Mouse (Mus musculus) thymus, postnatal 10 days (tissue): ENCODE results near the gene Psap.
"Not testable (repeated sequence)": the region's sequence is repeated elsewhere in the genome, so short reads cannot be mapped to it uniquely, and the experiment has no call there.

Experiments used
- DNase-seq, 2 experiments: peaks; one replicate each; pipeline ENCODE4 v3.0.0; 2021; ENCODE audit warnings: low spot score in 2 of 2

Gene Psap

DNA sequence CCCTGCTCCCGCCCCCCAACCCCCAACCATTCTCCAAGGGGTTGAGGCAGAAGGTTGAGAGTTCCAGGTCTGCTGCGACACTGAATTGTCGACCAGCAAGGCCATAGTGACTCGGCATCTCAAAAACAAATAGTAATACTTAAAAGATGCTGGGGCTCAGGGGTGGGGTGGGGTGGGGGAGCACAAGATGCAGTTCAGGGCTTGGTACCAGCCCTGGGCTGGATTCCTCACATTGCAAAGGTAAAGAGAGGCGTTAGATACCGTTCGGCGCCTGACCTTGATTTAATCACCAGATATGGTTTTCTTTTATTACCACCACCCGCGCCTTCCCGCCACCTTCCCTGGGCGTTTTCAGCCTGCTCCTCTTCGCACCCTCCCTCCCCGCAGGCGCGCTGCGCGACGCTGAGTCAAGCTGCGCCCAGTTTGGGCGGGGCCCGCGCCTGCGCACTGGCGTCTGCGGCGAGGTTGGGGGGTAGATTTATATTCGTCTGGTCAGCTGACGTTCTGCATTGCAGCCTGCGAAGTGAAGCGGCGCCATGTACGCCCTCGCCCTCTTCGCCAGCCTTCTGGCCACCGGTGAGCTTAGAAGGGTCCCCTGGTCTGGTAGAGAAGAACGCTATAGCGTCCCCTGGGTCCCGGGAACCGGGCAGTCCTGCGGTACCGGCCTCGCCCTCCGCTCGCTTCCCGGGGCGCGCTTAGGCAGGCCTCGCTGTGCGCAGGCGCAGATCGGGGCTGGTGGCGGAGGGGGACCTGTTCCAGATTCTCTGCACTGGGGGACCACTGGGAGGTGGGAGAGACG, at the start of gene Psap:
TSS of gene Psap (plus strand) at position 421 of the 799 bp plus-strand sequence.
- peak; percentile 91 to 95 for DNase-seq

DNA sequence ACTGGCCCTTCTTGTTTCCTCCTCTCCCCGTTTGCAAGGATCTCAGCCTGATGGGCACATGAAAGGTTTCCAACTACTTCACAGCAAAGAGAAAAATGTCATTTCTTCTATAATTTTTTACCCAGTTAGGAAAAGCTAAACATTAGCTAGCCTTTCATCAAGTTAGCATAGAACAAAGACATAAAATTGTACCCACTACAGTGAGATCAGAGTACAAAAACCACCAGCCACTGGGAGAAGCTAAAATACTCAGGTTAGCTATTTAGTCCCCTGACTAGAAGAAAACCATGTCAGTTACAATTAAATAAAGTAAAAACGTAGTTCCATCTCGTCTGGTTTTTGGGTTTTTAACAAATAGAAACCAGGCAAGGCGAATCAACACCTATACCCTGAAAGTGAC, 49.8 kb upstream of the Psap start:
- DNase-seq: no peak

DNA sequence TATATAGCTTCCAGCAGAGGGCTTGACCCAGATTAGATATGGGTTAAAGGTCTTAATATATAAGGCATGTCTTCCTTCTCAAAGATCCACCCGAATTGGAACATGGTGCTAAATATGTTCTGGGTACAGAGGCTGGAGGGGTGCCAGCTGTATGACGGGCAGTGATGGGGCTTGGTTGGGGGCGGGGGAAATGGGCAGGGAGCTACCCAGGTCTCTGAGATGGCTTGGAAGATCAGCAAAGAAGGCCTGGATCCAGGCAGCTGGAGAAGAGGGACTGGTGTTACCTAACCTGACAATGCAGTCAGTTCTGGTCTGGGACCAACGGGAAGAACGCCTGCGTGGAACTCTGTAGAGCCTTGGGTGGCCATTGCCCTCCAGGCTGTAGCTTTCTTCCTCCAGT, 48.3 kb upstream of the Psap start:
- DNase-seq: no peak

DNA sequence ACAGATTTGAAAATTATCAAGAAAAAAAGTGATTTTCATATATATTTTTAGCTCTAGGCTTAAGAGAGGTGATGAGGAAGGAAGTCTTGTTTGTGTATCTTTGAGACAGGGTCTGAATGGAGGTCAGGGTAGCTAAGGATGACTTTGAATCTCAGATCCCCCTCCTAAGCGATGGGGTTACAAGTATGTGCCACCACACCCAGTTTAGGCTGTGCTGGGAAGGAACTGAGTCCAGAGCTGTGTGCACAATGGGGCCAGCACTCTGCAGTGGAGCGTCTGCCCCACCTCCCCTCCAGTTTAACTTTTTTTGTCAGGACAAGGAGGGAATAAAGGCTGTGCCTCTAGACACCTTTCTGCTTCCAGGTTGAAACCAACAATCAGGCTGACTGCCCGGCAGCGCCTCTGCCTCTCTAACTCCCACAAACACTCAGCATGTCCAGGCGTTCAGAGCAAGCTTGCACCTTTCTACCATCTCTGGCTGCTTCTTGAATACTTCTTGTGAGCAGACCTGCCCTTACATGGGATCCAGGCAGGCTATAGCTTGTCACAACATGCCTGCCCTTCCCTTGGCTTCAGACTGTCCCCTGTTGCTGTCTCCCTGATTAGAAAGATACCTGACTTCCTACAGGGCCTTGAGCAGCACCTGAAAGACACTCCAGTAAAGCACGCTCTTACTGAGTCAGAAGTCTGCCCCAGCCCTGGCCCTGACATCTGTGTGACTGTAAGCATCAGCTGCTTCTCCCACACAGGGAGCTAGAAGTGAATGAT, 46.9 kb upstream of the Psap start:
- no peak for DNase-seq

DNA sequence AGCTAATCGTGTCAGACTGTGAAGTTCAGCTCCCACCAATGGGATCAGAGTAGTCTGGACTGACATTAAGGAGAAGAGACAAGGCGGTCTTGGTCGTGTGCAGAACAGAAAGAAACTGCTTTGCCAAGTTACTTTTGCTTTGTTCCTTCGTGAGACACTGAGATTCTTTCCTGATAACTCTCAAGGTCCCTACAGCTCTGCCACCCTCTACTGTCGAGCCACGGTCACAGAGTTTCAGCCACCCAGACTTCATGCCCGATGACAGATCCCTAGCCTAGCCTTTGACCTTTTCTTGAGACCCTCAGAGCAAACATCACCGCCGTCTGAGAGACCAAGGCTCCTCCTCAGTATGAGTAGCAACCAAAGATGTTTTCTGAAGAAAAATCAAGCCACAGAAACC, 43.4 kb upstream of the Psap start:
- no peak for DNase-seq

DNA sequence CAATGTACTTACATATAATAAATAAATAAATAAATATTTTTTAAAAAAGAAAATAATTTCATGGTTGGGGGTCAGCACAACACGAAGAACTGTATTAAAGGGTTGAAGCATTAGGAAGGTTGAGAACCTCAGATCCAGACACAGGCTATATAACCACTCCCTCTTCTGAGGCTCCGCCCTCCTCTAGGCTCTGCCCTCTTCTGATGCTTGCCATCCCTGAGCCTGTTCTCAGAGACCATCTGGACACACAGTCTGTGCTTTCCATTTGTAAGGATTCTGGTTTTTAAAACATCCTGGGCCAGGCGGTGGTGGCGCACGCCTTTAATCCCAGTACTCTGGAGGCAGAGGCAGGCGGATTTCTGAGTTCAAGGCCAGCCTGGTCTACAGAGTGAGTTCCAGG, 41.6 kb upstream of the Psap start:
- not testable (repeated sequence) for DNase-seq

DNA sequence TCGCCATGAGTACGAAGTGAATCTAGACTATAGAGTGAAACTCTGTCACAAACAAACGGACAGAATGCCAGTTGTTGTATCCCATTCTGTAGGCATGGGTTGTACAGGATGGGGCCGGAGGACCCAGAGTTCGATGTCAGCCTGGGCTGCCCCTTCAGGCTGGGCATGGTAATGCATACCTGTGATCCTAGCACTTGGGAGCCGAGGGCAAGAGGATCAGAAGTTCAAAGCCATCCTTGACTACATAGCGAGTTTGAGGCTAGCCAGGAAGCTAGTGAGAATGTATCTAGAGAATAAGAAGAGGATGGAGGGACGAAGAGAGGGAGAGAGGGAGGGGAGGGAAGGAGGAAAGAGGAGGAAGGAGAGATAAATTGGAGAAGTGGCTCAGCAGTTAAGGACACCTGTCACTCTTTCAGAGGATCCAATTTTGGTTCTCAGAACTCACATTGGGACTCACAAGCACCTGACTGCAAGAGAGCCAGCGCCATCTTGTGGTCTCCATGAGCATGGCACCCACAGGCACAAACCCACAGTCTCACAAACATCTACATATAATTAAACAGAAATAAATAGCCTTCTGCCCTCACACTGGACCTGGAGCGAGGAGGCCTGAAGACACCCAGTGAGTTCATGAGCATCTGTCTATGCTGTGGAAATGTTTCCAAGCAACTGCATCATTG, 39.8 kb upstream of the Psap start:
- DNase-seq: peak; percentile 38 to 71

DNA sequence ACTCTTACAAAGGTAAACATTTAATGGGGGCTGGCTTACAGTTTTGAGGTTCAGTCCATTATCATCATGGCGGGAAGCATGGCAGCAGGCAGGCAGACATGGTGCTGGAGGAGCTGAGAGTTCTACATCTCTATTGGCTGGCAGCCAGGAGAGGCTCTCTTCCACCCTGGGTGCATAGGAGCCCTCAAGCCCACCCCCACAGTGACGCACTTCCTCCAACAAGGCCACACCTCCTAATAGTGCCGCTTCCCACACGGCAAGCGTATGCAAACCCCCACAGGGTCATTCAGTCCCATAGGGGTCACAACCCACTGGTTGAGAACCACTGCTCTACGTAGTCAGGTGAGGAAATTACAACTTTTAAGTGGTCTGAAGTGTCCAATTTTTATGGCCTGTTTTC, 37.0 kb upstream of the Psap start:
- DNase-seq: no peak

DNA sequence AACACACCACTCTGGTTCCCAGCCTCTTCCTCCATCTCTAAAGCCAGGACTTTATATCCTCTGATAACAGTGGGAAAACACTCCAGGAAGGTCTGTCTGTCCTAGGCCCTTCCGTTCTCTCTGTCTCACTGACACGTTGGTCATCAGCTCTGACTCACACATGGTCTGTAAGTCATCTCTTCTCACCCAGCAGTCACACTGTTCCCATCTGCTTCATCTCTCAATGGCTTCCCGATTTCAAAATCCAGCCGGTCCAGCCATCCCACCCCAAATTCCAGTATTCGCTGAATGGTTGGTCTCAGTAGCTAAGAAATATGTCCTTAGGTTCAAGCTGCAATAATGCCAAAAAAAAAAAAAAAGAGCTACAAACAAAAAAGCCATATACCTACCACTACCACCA, 33.5 kb upstream of the Psap start:
- DNase-seq: no peak

DNA sequence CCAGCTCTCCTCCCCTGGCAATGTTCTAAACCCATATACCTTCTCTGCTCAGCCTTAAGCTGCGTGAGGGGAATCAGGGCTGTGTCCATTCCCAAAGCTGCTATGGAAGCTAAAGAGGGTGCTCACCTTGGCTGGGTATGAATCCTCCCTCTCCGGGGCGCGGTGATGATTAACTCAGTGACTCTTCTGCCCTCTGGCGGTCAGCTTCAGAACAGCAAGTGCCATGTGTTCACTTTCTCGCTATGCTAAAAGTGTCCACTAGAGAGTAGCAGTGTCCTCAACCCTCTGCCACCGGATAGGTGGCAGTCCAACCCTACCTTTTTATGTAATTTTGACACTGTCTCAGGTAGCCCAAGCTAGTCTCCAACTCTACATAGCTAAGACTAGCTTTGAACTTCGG, 32.4 kb upstream of the Psap start:
- peak; percentile 76 to 93 for DNase-seq

DNA sequence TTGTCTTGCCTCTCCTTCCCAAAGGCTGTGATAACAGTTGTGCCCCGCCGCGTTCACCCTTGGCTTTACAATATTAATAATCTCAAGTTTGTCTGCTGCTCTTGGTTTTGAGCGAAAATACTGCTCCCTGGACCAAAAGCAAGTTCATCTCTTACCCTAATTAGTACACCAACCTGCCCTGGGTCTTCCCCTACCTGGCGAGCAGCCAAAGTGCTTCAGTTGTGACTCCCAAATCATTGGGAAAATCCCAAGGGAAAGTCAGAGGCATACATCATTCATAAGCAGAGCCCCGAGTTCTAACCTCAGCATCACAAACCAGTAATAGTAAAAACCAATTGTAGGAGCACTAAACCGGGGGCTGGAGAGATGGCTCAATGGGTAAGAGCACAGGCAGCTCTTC, 31.8 kb upstream of the Psap start:
- no peak for DNase-seq

DNA sequence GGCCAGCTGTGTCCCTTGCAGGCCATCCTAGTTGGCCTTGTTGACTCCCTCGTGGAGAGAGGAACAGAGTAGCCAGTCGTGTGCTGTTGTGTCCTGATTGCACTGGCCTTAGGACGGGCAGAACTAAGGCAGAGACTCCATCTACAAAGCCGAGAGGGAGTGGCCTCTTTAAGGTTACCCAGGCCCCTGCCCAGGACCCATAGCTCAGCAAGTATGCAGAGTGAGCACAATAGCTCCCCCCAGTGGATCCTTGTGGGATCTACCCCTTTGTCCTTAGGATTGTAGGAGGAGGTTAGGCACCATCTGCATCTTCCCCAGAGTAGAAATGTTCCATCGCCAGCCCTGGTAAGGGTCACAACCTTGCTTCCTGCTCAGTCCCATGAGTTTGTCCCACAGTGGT, 30.9 kb upstream of the Psap start:
- peak; percentile 52 to 78 for DNase-seq

DNA sequence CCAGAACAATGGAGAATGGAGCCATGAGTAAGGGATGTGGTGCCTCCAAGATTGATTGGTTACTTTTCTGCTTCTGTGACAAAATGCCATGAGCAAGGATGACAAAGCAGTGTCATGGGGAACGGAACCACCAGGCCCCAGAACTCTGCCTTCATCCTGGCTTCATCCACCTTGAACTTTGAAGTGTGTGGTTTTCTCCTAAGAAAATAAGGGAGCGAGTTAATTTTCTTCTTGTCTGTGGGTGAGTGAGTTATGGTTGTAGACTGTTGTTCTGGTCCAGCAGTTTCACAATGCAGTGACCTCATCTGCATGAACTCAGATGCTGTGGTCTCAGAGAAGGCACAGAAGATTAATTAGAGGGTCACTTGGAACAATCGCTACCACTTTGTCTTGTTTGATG, 29.1 kb upstream of the Psap start:
- not testable (repeated sequence) for DNase-seq

DNA sequence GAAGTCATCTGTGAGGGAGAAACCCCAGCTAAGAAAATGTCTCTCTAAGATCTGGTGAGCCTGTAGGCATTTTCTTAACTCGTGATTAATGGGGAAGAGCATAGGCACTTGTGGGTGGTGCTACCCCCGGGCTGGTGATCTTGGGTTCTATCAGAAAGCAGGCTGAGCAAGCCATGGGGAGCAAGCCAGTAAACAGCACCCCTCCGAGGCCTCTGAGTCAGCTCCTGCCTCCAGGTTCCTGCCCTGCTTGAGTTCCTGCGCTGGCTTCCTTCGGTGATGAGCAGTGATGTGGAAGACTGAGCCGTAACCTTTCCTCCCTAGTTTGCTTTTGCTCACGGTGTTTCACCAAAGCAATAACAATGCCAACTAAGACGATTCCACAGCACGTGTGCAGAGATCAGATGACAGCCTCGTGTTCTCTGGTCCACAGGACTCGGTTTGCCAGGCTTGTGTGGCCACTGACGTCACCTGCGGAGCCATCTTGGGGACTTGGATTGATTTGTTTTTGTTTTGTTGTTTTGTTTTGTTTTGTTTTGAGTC, 26.9 kb upstream of the Psap start:
- no peak for DNase-seq

DNA sequence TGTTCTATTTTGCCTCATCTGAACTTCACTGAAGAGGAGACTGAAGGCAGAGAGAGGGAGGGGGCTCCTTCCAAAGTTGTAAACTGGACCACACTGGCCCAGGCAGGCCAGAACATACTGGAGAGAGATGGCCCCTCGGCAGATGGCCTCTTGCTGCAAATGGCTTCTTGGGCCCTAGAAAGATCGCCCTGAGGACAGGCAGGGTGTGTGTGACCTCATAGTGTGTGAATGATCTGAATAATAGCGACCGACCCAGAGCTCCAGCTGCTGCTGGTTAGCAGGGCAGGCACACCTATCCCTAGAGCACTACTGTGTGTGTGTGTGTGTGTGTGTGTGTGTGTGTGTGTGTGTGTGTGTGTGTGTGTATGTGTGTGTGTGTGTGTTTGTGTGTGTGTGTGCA, 25.2 kb upstream of the Psap start:
- DNase-seq: no peak

DNA sequence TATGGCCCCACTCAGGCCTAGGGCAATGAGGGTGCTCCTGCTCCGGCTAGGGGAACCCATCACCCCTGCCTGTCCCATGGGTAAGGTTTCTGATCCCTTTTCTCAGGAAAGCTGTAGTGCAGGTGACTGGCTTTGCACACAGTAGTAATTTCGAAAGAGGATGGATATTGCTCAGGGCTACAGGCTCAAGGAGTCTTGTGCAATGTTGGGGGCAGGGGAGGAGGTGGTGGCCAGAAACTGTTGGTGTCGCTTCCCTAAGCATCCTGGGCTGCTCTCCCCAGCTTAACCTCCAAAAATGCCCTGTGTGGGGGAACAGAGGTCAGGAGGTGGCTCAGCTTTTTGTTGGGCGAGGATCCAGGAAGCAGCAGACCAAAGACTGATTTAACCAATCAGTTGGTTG, 24.8 kb upstream of the Psap start:
- no peak for DNase-seq

DNA sequence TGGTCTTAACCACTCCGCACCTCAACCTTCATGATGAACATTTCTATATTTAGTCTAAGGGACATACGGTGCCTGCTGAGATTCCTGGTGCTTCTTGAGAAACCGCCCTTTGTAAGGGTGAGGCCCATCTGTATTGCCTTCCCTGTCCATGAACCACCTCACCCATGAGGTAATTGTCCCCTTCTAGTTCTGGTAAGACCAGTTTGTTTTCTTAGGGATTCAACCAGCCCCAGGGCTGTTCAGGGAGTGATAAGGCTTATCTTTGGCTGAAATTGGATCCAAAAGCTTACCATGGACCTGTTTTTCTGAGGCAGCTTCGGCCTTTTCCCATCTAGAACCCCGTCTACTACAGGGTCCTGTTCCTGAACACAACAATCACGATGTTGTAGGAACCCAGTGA, 21.3 kb upstream of the Psap start:
- no peak for DNase-seq

DNA sequence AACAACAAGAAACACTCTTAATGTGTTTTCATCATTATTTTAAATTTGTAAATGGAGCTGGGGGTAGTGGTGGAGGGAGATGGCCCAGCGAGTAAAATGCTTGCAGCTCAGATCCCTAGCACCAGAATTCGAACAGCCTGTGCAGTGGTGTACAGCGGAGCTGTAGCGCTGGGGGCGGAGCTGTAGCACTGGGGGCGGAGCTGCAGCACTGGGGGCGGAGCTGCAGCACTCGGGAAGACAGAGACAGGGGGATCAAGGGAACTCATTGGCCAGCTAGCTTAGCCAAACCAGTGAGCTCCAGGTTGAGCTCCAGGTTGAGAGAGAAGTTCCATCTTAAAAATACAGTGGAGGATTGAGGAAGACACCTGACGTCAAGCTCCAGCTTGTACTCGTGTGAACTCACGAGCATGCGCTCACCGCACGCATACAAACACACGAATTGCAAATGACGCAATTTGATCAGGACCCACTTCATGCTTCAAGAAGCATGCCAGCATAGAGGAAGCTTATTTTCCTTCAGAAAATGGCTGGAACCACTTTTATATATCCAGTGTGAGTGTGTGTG, 20.1 kb upstream of the Psap start:
- DNase-seq: no peak

DNA sequence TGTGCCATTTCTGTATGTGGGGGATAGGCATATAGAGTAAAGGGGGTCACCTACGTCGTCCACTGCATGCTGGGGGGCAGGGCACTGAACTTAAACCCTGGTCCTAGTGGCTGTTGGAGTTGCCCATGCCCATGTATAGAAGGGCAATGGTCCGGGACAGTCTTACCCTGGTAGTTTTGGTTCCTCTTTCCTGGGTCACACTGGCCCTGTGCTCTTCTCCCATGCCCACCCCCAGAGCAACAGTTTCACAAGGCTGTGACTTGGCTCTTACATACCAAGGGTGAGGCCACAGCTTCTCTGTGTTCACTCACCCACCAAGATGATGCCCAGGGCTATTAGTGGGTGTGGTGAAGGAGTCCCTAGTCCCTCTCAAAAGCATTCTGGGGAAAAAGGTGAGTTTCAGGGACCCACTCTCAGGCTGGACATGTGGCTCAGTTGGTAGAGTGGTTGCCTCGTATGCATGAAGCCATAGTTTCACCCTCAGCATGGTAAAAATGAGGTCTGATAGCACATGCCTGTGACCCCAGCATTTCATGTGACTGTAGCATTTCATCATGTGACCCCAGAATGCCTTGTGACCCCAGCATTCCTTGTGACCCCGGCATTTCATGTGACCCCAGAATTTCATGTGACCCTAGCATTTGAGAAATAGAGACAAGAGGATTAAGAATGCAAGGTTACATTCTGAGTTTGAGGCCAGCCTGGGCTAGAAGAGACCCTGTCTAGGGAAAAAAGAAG, 16.7 kb upstream of the Psap start:
- DNase-seq: no peak

DNA sequence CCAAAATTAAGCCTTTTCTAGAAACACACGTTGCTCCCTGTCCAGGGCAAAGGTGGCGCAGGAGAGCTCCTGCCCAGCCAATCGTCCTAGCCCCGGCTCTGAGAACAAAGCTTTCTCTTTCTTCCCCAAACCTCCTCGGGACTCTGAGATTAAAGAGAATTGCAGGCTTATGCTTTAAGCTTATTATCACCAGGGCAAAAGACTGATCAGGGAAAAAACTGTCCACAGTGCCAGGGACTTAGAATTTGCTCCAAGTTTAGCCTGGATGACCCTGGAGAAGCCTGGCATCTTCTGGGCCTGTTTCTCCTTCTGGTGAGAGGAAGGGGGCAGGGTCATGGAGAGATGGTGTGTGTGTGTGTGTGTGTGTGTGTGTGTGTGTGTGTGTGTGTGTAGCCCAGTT, 15.9 kb upstream of the Psap start:
- DNase-seq: no peak

DNA sequence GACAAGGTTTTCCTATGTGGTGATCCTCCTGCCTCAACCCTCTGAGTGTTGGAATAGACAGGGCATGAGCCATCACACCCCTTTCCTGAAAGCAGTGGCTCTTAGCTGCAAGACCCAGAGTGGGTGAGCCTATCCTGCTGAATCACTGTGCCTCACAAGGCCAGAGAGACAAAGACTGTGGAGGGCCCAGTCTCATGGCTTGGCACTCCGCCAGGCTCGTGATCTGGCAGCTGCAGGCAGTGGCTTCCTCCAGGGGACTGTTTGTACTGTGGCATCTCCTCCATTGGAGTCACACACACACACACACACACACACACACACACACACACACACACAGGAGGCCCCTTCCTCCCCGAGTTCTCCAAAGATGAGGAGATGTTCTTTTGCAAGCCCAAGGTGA, 15.0 kb upstream of the Psap start:
- DNase-seq: peak; percentile 76 to 79
